Mouse (Mus musculus): ENCODE data around the gene Pgpep1l. TPM values are rescaled to one million over a fixed set of nuclear protein-coding genes. Genes with fewer than 3 reads are reported as not detected.

Pgpep1l gene
- polyA plus RNA-seq, 1 experiment from 2014 or later, result not detected

DNA sequence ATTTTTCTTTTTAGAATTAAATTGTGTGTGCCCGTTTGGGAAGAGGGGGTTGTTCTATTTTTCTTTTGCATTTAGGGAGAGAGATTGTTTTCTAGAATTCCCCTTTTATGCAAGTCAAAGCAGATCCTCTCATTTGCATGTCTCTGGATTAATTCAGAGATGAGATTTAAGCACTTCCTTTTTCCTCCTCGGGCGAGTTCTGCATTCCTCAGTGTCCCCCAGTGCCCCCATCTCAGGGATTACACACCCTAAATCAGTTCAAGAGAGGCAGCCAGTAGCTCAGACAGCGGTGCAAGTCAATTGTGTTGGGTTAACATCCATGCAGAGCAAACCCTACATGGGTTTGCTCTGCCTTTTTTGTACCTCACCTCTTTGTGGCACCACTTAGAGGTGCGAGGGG lies 50.2 kb downstream of the Pgpep1l start:
- ATAC-seq (no peak), DNase-seq (ENCODE audit: low read depth, low spot score) (no peak)
- in situ Hi-C loops (cut with MboI; ENCODE audit: low pct_unique_long_range_greater_than_20kb), result no loop called here
- CTCF ChIA-PET, result no interaction called here
- TF ChIP-seq CTCF (IDR thresholded peaks at IDR 0.05), result no peak
- H3K27me3 ChIP-seq, result no peaks in the 10 kb centered on the region
- POLR2A ChIA-PET, result no interaction called here

DNA sequence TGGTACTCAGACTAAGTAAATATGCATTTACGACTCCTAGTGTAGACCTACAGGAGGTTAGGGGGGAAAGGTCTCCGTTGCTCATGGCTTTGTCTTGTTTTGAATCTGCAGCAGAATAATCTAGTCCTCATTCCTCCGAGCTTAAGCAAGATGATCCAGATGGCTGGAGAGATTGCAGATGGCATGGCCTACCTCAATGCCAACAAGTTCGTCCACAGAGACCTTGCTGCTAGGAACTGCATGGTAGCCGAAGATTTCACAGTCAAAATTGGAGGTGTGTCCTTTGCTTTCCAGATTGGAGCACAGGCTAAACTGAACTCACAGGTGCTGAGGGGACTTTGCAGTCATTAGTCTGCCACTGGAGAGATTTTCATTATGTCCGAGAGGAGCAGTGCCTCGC lies 52.1 kb downstream of the Pgpep1l start:
- DNase-seq (ENCODE audit: low read depth, low spot score) (no peak), ATAC-seq (no peak)
- ChIA-PET POLR2A (interaction anchor here (0.6 kb wide), 1 partner anchor 59 kb away, joined by 7 read pairs; no protein-coding TSS in a partner anchor), CTCF (no interaction called here)
- H3K27me3 ChIP-seq, result no peaks in the 10 kb centered on the region
- TF ChIP-seq CTCF (IDR thresholded peaks at IDR 0.05), result no peak
- in situ Hi-C loops (cut with MboI; ENCODE audit: low pct_unique_long_range_greater_than_20kb), result no loop called here

DNA sequence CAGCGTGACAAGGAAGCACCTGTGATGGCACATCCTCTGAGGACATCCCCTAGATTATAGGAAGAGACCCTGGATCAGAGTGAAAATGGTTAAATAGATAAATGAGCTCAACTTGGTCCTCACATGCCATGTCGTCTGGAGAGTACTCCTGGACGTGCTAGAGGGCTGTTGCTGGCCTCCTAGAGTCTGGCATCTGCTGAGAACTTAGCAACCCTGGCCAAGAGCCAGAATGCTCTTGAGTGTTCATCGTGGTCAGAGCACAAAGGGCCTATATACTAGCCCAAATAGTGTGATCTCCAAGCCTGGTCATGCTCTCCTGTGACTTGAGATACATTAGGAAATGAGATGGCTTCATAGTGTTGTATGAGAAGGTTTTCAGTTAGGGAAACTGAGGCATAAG lies 53.6 kb downstream of the Pgpep1l start:
- no peak for ATAC-seq
- ChIA-PET POLR2A (no interaction called here), CTCF (interaction anchor here (0.9 kb wide), 1 partner anchor 27 kb away, joined by 3 read pairs; no protein-coding TSS in a partner anchor)
- no peaks in the 10 kb centered on the region for H3K27me3 ChIP-seq
- no peak for DNase-seq (ENCODE audit: low read depth, low spot score)
- in situ Hi-C loops (cut with MboI; ENCODE audit: low pct_unique_long_range_greater_than_20kb), result no loop called here
- no peak for TF ChIP-seq CTCF (IDR thresholded peaks at IDR 0.05)

DNA sequence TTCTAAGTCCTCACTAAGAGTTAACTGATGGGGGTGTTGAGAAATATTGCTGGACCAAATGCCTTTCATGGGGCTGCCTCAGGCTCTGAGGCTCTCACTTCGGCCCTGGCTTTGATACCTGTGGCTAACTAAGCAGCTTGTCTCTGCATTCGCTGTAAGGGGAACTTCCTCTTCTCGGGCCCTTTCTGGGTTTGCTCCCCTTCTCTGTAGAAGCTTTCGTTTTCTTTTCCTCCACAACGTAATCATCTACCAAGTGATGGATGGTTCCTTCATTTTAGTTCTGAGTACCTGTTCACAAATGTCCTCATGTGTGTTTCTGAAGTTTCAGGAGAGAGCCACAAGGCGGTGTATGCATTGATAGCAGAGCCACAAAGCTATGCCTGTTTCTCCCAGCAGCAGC lies 55.0 kb downstream of the Pgpep1l start:
- TF ChIP-seq CTCF (IDR thresholded peaks at IDR 0.05), result no peak
- ATAC-seq (no peak), DNase-seq (ENCODE audit: low read depth, low spot score) (no peak)
- ChIA-PET POLR2A (no interaction called here), CTCF (interaction anchor here (0.9 kb wide), 1 partner anchor 14 kb away, joined by 4 read pairs; no protein-coding TSS in a partner anchor)
- H3K27me3 ChIP-seq, result no peaks in the 10 kb centered on the region
- in situ Hi-C loops (cut with MboI; ENCODE audit: low pct_unique_long_range_greater_than_20kb), result no loop called here

DNA sequence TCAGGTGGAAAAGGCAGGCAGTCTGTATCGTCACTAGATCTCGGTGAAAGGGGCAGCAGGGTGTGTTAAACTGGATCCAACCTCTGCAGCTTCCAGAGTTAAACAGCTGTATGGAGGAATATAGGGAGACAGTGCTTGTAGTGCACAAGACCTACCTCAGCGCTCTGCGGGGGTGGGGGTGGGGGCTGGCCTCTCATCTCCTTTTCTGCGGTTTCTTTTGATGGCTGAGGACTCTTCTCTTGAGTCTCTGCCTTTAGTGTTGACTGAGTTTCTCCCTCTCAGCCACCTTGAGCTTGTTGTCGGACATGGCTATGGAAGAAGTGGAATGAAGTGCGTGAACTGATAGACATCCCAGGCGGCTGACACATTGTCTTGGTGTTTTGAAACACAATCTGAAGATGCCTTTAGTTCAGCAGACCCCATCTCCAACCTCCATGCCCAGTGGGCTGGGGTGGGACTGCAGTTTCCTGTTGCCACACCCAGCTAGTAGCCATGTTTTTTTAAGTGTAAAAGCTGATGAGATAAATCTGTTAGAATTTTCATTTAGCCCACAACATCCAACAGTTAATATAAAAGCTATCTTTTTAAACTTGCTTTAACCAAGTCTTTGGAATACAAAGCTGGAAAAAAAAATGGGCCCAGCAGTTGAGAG lies 58.1 kb downstream of the Pgpep1l start:
- DNase-seq (ENCODE audit: low read depth, low spot score) (no peak), ATAC-seq (no peak)
- ChIA-PET POLR2A (interaction anchor here (1.6 kb wide), 1 partner anchor 9 kb away, joined by 6 read pairs; no protein-coding TSS in a partner anchor), CTCF (interaction anchor here (0.9 kb wide), 2 partner anchors 11 to 15 kb away, joined by 3 read pairs; no protein-coding TSS in a partner anchor)
- no peaks in the 10 kb centered on the region for H3K27me3 ChIP-seq
- in situ Hi-C loops (cut with MboI; ENCODE audit: low pct_unique_long_range_greater_than_20kb), result no loop called here
- TF ChIP-seq CTCF (IDR thresholded peaks at IDR 0.05), result no peak

DNA sequence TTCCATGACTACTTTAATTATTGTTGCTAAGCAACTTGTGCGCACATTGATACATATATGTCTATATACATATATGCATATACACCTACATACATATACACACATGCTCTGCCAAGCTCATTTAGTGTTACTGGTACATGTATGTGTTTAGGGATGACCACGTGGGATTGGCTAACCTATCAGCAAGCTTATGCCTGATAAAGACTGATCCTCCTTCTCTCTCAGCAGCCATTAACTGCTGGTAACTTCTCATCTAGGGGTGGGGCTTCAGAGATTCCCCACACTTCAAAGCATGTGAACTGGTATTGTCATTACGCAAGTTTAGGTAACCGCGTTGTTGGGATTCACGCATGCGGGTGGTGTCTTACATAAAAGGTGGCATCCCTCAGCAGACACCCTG lies 64.4 kb downstream of the Pgpep1l start:
- POLR2A ChIA-PET, result no interaction called here
- no peak for TF ChIP-seq CTCF (IDR thresholded peaks at IDR 0.05)
- in situ Hi-C loops (cut with MboI; ENCODE audit: low pct_unique_long_range_greater_than_20kb), result no loop called here
- CTCF ChIA-PET, result no interaction called here
- ATAC-seq (no peak), DNase-seq (ENCODE audit: low read depth, low spot score) (no peak)
- H3K27me3 ChIP-seq, result no peaks in the 10 kb centered on the region

DNA sequence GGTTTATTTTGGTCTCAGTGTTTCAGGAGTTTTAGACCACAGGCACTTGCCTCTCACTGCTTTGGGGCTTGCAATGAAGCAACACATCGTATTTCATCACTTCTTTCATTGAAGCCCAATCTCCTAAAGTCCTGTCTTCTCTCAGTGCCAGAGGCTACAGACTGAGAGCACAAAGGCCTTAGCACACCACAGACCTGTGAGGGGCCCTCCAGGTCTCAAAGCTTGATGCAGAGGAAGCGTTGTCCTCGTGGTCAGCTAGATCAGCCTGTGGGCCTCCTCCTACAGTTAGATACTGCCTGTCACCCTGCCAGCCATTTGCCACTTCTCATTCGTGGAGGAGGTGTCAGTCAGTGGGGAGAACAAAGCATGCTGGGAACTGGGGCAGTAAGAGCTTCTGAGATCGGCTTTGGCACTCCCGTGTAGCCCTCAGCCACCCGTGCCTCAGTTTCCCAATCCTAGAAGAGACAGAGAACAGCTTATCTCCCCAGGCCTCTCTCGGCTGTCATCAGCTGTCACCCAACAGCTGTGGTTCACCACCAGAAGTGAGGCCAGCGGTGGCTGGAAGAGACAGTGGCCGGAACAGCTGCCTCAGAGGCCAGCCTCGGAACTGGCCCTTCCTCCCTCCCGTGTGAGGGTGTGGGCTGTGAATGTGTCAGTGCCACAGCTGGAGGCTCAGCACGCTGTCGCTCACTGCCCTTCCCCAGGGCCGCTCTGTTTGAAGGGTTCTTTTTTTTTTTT lies 69.9 kb downstream of the Pgpep1l start:
- in situ Hi-C loops (cut with MboI; ENCODE audit: low pct_unique_long_range_greater_than_20kb), result no loop called here
- no peak for DNase-seq (ENCODE audit: low read depth, low spot score)
- ATAC-seq, result no peak
- ChIA-PET CTCF (interaction anchor here (1.2 to 1.6 kb wide), 2 partner anchors 15 to 60 kb away, joined by 3 to 4 read pairs; no protein-coding TSS in a partner anchor), POLR2A (interaction anchor here (0.6 kb wide), 1 partner anchor 238 kb away, joined by 3 read pairs; no protein-coding TSS in a partner anchor)
- H3K27me3 ChIP-seq, result no peaks in the 10 kb centered on the region
- TF ChIP-seq CTCF (IDR thresholded peaks at IDR 0.05), result no peak

DNA sequence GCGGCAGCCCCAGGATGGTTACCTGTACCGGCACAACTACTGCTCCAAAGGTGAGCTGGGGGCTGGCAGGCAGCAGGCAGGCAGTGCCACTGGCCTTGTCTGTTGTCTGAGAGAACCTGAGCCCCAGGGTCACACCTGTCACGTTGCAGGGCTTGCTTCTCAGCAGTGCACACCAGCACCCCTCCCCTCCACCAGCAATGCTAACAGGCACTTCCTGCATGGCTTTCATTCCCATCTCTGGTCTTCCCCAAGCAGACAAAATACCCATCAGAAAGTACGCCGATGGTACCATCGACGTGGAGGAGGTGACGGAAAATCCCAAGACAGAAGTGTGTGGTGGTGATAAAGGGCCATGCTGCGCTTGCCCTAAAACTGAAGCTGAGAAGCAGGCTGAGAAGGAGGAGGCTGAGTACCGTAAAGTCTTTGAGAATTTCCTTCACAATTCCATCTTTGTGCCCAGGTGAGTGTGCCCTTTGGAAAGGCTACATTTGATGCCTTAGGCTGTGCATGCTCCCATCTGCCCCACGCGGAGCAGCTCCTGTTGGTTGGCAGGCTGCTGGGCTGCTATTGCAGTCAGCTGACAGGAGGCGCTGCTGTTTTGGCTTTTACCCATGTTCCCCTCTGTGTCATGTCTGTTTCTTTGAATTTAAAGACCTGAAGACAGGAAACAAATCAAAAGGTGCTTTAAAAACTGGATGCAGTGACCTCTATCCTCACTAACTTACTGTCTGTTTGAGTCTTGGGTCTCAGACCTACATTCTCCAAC lies 74.2 kb downstream of the Pgpep1l start:
- ChIA-PET POLR2A (no interaction called here), CTCF (no interaction called here)
- in situ Hi-C loops (cut with MboI; ENCODE audit: low pct_unique_long_range_greater_than_20kb), result no loop called here
- ATAC-seq (no peak), DNase-seq (ENCODE audit: low read depth, low spot score) (no peak)
- TF ChIP-seq CTCF (IDR thresholded peaks at IDR 0.05), result no peak
- no peaks in the 10 kb centered on the region for H3K27me3 ChIP-seq

DNA sequence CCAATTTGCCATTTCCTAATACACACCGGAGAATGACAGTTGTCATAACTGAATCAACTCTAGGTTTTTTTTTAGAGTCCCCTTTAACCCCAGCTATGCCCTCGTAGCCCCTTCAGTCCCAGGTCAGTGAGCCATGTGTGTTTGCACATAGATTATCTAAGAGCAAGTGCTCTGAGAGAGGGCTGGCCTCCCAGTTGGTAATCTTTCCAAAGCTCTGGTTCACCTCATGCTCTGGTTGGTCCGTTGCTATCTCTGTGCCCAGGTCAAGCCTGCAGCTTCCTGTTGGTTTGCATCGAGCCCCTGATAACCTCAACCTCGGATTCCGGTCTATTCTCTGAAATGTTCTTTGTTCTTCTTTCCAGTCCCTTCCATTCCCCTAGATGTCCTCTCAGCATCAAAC lies 74.8 kb downstream of the Pgpep1l start:
- ATAC-seq (no peak), DNase-seq (ENCODE audit: low read depth, low spot score) (no peak)
- CTCF ChIA-PET, result no interaction called here
- POLR2A ChIA-PET, result no interaction called here
- no peaks in the 10 kb centered on the region for H3K27me3 ChIP-seq
- in situ Hi-C loops (cut with MboI; ENCODE audit: low pct_unique_long_range_greater_than_20kb), result no loop called here
- no peak for TF ChIP-seq CTCF (IDR thresholded peaks at IDR 0.05)

Other genes starting within 250 kb of the Pgpep1l start
- 0.40 TPM for gene Fam169b, start 9.6 kb upstream of the Pgpep1l start, polyA plus RNA-seq (2021)